Mouse (Mus musculus) ES-Bruce4 (cell line): Measurements from ENCODE around the gene Ntn4. TPM values are rescaled to one million over a fixed set of nuclear protein-coding genes. Genes with fewer than 3 reads are reported as not detected.

Experiments
- H3K27ac ChIP-seq: 2 replicates; pipeline ENCODE4 v1.5.1; 2012; ENCODE audit warnings: low read length, inconsistent platforms; ENCODE audit not compliant: insufficient read depth
- H3K27me3 ChIP-seq: 2 replicates; pipeline ENCODE4 v1.6.1; 2012; ENCODE audit warnings: mild to moderate bottlenecking, low read length, inconsistent platforms; ENCODE audit not compliant: control insufficient read depth, poor library complexity, insufficient read depth, severe bottlenecking
- H3K36me3 ChIP-seq: 2 replicates; pipeline ENCODE4 v1.6.1; 2012; ENCODE audit warnings: inconsistent platforms, mild to moderate bottlenecking, low read length, moderate library complexity; ENCODE audit not compliant: control insufficient read depth, poor library complexity, insufficient read depth, severe bottlenecking
- H3K4me1 ChIP-seq: one replicate; pipeline ENCODE4 v1.8.1; 2011; ENCODE audit warnings: low read length; ENCODE audit not compliant: control insufficient read depth, insufficient read depth
- H3K4me3 ChIP-seq: 2 replicates; pipeline ENCODE4 v1.5.1; 2011; ENCODE audit warnings: low read depth, mild to moderate bottlenecking, low read length
- H3K9ac ChIP-seq: 2 replicates; pipeline ENCODE4 v1.6.1; 2012; ENCODE audit warnings: low read depth, mild to moderate bottlenecking, inconsistent platforms; ENCODE audit not compliant: poor library complexity, severe bottlenecking
- H3K9me3 ChIP-seq: replicated peaks from 2 replicates; pipeline ENCODE4 v1.6.1; 2012; ENCODE audit warnings: mild to moderate bottlenecking, low read length, inconsistent platforms; ENCODE audit not compliant: control insufficient read depth, poor library complexity, insufficient read depth, severe bottlenecking
- CTCF ChIP-seq: IDR thresholded peaks from one replicate; pipeline ENCODE4 v1.8.1; 2011; ENCODE audit warnings: low read depth, low read length
- EP300 ChIP-seq: IDR thresholded peaks from 2 replicates; pipeline ENCODE4 v1.6.1; 2011; ENCODE audit warnings: low read depth, low read length; ENCODE audit not compliant: insufficient read depth
- POLR2A ChIP-seq: IDR thresholded peaks from one replicate; pipeline ENCODE4 v1.8.1; 2011; ENCODE audit warnings: low read length; ENCODE audit not compliant: insufficient read depth
- polyA plus RNA-seq: library from polyadenylated mRNA; stranded (reverse); fragments of >200 nt; gene quantifications from 2 replicates; pipeline ENCODE4 v1.2.4, GENCODE M21; 2011; ENCODE audit warnings: low read depth; ENCODE audit not compliant: missing spikeins, insufficient read depth, insufficient read length

The Ntn4 gene
- polyA plus RNA-seq, 1 experiment: 2.2 TPM

DNA sequence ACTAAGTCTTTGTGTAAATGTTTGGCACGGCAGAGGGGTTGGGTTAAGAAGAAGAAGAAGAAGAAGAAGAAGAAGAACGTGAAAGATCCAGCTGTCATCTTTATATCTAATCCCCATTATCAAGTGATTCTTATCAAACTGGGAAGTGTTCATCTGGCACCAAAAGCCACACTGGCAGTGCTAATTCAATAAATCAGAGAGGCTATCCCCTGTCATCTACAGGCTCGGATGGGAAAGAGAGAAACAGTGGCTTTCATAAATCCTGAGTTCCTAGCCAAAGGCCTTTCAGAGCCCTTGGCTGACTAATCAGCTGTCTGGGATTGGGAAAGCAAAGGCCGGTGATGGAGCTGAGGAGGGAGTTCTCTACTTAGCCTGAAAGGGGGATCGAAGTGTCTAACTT, 126.8 kb downstream of the Ntn4 start:
- Histone ChIP-seq H3K4me3 (no peak overlapping the region), H3K27ac (no peak overlapping the region)

DNA sequence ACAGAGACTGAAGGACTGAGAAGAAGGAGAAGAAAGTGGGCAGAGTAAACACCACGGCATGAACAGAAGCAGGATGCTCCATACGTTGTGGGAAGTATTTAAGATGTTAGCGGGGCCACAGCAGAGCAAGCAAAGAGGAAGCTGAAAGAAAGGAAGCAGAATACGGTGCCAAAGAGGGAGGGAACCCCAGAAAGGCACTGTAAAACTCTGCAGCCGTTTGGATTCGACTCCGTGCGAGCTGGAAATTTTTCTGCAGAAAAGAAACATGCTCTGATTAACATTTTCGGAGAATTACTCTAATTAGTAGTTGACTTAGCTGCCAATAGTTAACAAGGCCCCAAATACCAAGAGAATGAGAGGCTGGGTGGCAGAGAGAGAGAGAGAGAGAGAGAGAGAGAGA, 127.7 kb downstream of the Ntn4 start:
- no peaks in the 10 kb centered on the region for H3K27me3 ChIP-seq
- H3K9ac ChIP-seq: no peak overlapping the region
- H3K27ac ChIP-seq: no peak overlapping the region
- no peaks in the 10 kb centered on the region for H3K36me3 ChIP-seq
- H3K9me3 ChIP-seq: no peaks in the 10 kb centered on the region
- TF ChIP-seq CTCF: no peak
- no peak for TF ChIP-seq EP300
- no peak for TF ChIP-seq POLR2A
- no peaks in the 10 kb centered on the region for H3K4me1 ChIP-seq
- no peak overlapping the region for H3K4me3 ChIP-seq

More for the DNA sequence above, 126.8 kb downstream of the Ntn4 start:
- no peaks in the 10 kb centered on the region for H3K9me3 ChIP-seq
- H3K9ac ChIP-seq: no peak overlapping the region
- no peaks in the 10 kb centered on the region for H3K27me3 ChIP-seq
- H3K36me3 ChIP-seq: no peaks in the 10 kb centered on the region
- no peaks in the 10 kb centered on the region for H3K4me1 ChIP-seq
- no peak for TF ChIP-seq EP300

GRCm38 (mm10) chr10:93771931-93772465, 131.5 kb downstream of the Ntn4 start:
- H3K27me3 ChIP-seq: no peaks in the 10 kb centered on the region

GRCm38 (mm10) chr10:93772492-93772891, 132.0 kb downstream of the Ntn4 start:
- no peak for TF ChIP-seq EP300
- TF ChIP-seq POLR2A: no peak
- no peak for TF ChIP-seq CTCF
- Histone ChIP-seq H3K27me3 (no peaks in the 10 kb centered on the region), H3K36me3 (no peaks in the 10 kb centered on the region), H3K27ac (no peak overlapping the region), H3K4me3 (no peak overlapping the region), H3K9me3 (no peaks in the 10 kb centered on the region), H3K9ac (no peak overlapping the region), H3K4me1 (no peaks in the 10 kb centered on the region)

More at GRCm38 (mm10) chr10:93771931-93772465, 131.5 kb downstream of the Ntn4 start:
- TF ChIP-seq EP300: no peak
- no peak for TF ChIP-seq CTCF
- TF ChIP-seq POLR2A: no peak
- no peaks in the 10 kb centered on the region for H3K4me1 ChIP-seq
- no peaks in the 10 kb centered on the region for H3K36me3 ChIP-seq
- H3K9ac ChIP-seq: no peak overlapping the region
- no peak overlapping the region for H3K27ac ChIP-seq
- H3K4me3 ChIP-seq: no peak overlapping the region
- H3K9me3 ChIP-seq: no peaks in the 10 kb centered on the region

DNA sequence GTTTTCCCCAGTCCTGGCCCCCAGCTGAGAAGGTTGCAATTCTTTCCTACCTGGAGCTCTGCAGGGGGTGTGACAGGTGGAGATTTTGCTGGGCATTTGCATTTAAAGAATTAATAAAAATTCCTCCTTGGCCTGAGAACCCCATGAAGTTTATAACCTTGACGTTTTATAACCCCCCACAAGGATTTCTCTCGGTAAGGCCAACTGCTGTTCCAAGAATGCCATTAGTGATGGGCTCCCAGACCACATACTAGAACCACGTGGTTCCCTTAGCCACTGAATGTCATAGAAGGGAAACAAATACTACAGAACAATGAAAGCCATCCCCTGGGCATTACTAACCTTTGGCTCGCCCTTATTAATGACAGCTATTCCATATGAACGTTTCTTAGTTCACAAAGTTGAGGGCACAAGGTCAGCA, 136.3 kb downstream of the Ntn4 start:
- Histone ChIP-seq H3K36me3 (no peaks in the 10 kb centered on the region), H3K27ac (no peak overlapping the region), H3K9ac (no peak overlapping the region), H3K4me1 (no peaks in the 10 kb centered on the region), H3K9me3 (no peaks in the 10 kb centered on the region), H3K27me3 (no peaks in the 10 kb centered on the region), H3K4me3 (no peak overlapping the region)
- TF ChIP-seq POLR2A: no peak
- no peak for TF ChIP-seq CTCF
- TF ChIP-seq EP300: no peak

GRCm38 (mm10) chr10:93777372-93777771, 136.9 kb downstream of the Ntn4 start:
- Histone ChIP-seq H3K27ac (no peak overlapping the region), H3K9me3 (no peaks in the 10 kb centered on the region), H3K9ac (no peak overlapping the region), H3K27me3 (no peaks in the 10 kb centered on the region), H3K4me3 (no peak overlapping the region), H3K4me1 (no peaks in the 10 kb centered on the region), H3K36me3 (no peaks in the 10 kb centered on the region)
- TF ChIP-seq POLR2A (no peak), CTCF (peak; percentile 67), EP300 (no peak)
